Mouse (Mus musculus) erythroblast, embryonic 14.5 days (primary cell): ENCODE measurements around the gene Abcc9.

ENCODE experiments used
- GATA1 ChIP-seq: IDR thresholded peaks from 2 replicates; pipeline ENCODE4 v1.6.1; 2012; ENCODE audit warnings: low read length, inconsistent platforms, mixed read lengths
- TAL1 ChIP-seq: IDR thresholded peaks from 3 replicates; pipeline ENCODE4 v1.6.1; 2012; ENCODE audit warnings: low read length, inconsistent platforms, mixed read lengths

GRCm38 (mm10) chr6:142738637-142739036 lies 36.5 kb upstream of the Abcc9 start:
- TF ChIP-seq GATA1, result no peak
- no peak for TF ChIP-seq TAL1
